Mouse (Mus musculus) activated CD4-positive, CD25-positive, alpha-beta regulatory T cell, adult 4 months (primary cell): Measurements from ENCODE around the gene Klhdc2. TPM values are rescaled to one million over a fixed set of nuclear protein-coding genes. Genes with fewer than 3 reads are reported as not detected.
A peak's percentile ranks its signal among the peaks of the same experiment; 100 is the strongest.

Source experiments
- ATAC-seq: one replicate; pipeline ENCODE4 v1.8.0; 2017
- polyA plus RNA-seq, 2 experiments: library from polyadenylated mRNA; unstranded; fragments of 100-300 nt; shearing (Covaris generic); gene quantifications; one replicate each; pipeline ENCODE4 v1.2.1; 2017

Klhdc2 gene
- polyA plus RNA-seq = 10 to 100 TPM; 11.8 to 19.7 TPM

- peak; percentile 60 for ATAC-seq
Measured at GRCm38 (mm10) chr12:69296511-69297410, at the start of gene Klhdc2. Gene Klhdc2, plus strand, starts transcription at chr12:69296681.

DNA sequence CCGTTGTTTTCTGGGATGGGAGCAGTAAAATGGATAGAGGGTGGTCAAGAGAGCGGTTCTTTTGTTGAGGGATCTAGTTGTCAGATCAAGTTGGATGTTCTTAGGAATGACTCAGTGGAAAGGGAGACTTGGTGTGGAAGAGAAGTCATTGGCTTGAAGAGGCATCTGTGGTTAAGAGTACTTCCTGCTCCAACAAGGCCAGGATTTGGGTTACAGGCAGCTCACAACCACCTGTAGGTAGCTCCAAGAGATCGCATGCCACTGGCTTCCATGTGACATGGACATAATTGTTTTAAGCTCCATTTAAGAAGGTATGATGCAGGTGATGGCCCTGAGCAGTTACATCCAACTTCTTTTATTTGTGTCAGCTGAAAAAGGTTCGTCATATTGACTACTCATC lies 46.7 kb upstream of the Klhdc2 start:
- ATAC-seq = no peak

DNA sequence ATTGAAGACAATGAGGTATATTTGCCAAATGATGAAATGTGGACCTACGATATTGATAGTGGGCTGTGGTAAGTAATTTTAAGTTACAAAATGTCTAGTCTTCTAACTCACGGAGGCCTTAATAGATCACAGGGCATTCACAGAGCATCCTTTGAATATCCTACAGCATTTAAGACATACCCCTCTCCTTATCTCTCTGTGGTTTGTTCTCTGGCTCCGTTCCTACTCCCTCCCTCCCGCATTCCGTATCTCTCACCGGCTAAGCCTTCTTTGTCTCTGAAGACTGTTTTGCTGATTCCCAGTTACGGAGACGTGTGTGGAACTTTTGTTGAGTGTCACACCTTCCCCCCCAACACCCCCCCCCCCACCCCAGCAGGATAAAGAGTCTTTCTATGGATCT lies 45.7 kb upstream of the Klhdc2 start:
- ATAC-seq = no peak

- no peak for ATAC-seq
Measured at GRCm38 (mm10) chr12:69253806-69254205, 42.7 kb upstream of the Klhdc2 start.

DNA sequence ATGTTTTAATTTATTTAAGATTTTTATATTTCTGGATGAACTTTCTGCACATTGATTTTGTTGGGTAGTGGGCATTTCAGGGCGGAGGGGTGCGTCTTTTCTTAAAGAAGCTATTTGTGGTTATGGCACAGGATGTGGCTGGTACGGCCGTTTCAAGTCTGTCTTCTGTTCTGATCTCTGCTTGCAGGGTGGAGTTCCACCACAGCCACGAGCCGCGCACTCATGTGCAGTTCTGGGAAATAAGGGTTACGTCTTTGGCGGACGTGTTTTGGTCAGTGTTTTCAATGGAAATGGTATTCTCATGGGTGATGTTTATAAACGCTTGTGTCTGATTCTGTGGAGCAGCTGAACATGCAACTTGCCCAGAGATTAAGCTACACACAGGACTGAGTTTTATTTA lies 38.6 kb upstream of the Klhdc2 start:
- ATAC-seq = peak; percentile 99

GRCm38 (mm10) chr12:69262251-69262650 lies 34.2 kb upstream of the Klhdc2 start:
- ATAC-seq = no peak

- ATAC-seq = no peak
Measured at GRCm38 (mm10) chr12:69265031-69265430, 31.4 kb upstream of the Klhdc2 start.

- ATAC-seq = no peak
Measured at GRCm38 (mm10) chr12:69267956-69268632, 28.4 kb upstream of the Klhdc2 start.

DNA sequence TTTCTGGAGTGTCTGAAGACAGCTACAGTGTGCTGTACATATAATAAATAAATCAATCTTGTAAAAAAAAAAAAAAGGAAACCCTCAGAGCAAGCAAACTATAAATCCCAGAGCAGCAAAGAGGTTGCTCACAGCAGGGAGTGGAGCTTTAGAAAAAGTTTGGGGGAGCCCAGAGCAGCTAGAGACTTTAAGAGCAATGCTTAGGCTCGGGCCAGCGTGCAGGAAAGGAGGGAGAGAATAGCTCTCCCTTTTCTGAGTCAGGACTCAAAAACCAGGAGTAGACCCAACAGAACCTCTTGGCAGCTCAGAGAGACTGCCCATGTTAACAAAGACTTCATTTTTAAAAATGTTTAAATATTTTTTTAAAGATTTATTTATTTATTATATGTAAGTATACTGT lies 27.5 kb upstream of the Klhdc2 start:
- no peak for ATAC-seq

DNA sequence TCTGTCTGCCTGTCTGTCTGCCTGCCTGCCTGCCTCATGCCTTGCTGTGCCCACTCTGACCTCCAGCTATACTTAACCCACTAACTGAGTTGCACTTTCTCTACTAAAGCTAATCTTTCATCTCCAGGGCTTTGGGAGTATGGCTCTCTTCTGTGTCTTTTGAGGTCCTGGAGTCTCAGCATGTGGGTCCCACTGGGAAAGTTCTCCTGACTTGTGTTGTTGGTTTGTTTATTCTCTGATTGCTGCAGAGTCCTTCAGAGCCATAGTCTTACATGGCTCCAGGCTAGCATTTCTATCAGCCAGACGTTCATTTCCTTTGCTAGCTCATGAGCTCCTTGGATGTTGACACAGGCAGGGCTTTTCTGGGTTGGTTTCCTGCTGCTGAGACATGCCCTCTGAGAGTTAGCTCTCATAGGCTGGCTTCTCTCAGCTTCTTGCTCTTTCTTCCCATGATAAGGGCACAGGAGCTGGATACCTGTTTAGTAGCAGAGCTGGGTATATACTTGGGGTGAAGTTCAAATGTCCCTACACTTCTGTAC lies 16.5 kb upstream of the Klhdc2 start:
- no peak for ATAC-seq

- no peak for ATAC-seq
Measured at GRCm38 (mm10) chr12:69280915-69281314, 15.6 kb upstream of the Klhdc2 start.

- ATAC-seq = no peak
Measured at GRCm38 (mm10) chr12:69283146-69283545, 13.3 kb upstream of the Klhdc2 start.

- ATAC-seq = no peak
Measured at GRCm38 (mm10) chr12:69287535-69287934, 8.9 kb upstream of the Klhdc2 start.

GRCm38 (mm10) chr12:69288699-69289098 lies 7.8 kb upstream of the Klhdc2 start:
- peak; percentile 38 for ATAC-seq

DNA sequence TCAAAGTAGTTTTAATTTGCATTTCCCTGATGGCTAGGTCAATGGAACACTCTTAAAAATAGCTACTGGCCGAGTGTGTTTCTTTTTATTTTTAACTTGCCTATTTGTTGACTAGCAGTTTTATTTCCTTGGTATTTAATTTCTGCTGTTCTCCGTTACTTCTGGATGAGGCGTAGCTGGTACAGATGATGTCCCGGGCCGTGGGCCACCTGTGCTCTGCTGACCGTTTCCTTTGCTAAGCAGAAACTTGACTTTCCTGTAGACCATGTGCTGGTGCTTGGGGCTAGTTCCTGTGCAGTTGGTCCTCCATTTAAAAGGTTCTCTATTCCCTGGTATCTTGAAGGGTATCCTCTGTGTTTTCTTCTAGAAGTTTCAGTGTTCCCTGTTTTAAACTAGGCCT lies 4.1 kb upstream of the Klhdc2 start:
- ATAC-seq = no peak

DNA sequence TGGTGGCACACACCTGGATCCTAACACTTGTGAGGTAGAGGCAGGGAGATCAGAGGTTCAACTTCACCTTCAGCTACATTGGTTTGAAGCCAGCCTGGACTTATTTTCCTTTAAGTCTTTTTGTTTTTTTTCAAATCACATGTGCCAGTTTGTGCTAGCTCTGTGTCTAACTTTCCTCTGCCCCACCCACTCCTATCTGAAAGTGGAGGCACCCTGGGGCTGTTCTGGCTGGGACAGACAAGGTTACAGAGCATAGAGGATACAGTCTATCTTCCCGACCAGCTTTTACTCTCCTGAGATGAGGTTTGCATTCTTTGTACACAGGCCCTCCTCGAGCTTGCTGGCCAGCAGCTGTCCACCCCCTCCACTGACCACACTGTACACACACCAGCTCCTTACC lies 2.7 kb upstream of the Klhdc2 start:
- no peak for ATAC-seq

DNA sequence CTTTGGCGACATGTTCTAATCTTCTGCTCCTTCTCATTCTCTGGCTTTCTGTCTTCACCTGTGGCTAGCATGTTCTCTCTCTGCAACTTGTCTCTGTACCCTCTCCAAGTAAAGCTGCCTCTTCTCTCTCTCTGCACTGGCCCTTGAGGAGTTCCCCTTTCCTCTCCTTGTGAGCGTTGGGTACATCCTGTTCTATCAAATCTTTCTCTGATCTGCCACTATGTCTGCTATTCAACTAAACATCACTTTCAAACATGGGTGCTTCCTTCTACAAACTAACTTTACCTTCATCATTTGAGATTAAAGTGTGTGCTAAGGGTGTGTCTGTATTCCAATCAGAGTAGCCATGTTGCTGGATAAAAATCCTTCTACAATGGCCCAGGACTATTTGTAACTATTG lies 1.5 kb upstream of the Klhdc2 start:
- ATAC-seq = peak; percentile 55

- ATAC-seq = no peak
Measured at GRCm38 (mm10) chr12:69295651-69296050, 830 bp upstream of the Klhdc2 start.

DNA sequence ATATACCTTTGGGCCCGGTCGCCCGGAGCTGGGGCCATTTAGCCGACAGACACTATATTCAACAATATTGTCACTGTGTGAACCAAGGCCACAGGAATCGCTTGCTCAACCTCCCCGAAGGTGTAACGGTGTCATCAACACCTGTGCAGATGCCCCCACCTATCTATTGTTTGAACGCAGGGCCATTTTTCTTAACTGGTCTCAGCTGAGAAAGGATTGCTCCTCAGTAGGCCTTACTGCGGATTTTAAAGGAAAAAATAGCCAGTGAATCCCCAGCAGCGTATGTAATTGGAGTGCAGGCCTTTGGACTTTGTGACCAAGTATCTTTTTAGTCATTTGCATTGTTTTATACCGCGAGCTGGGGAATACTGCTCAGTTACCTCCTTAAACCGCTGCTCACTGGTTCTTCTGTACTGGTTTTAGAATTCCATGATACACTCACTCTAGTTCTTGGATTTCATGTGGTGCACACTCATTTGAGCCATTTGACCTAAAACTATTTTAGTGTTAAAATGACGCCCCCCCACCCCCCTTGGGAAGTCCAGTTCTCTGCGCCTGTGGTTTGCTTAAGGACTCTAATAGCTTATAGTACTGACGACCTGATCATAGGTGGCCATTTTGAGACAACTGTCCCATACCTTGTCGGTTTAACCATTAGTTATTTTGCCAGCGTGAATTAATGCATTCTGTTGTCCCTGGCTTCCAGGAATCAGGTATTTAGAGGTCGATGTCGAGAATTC lies 1.1 kb downstream of the Klhdc2 start:
- no peak for ATAC-seq

- ATAC-seq = no peak
Measured at GRCm38 (mm10) chr12:69298281-69298680, 1.8 kb downstream of the Klhdc2 start.

GRCm38 (mm10) chr12:69299231-69299630 lies 2.8 kb downstream of the Klhdc2 start:
- no peak for ATAC-seq

GRCm38 (mm10) chr12:69299831-69300230 lies 3.4 kb downstream of the Klhdc2 start:
- no peak for ATAC-seq

DNA sequence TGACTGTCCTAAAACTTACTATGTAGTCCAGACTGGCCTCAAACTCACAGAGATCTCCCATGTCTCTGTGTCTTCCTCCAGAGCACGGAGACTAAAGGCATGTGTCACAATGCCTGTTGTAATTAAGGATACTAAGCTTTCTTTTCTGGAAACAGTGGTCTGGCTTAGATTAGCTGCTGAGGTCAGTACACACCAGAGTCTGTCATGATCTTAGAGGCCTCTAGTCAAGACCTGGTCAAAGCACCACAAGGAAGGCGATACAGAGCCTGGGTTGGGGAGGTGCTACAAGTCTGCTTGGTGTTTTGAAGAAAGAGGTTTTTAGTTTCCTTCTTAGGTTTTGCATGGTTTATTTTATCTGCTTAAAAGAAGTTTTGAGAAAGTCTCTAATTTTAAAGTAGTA lies 3.9 kb downstream of the Klhdc2 start:
- ATAC-seq = no peak
